Mouse (Mus musculus) embryonic fibroblast, embryonic 13.5 days (primary cell): ENCODE measurements at regions not wholly inside any gene's neighbourhood (a gene's known extent, or its start where the extent isn't known, plus 50 kb on each side); places are given as distances from the start of the nearest gene placed in this dataset.

Experiments
- CTCF ChIP-seq: IDR thresholded peaks from 2 replicates; pipeline ENCODE4 v1.5.1; 2011; ENCODE audit warnings: mild to moderate bottlenecking, control low read depth, low read length, moderate library complexity, borderline replicate concordance; ENCODE audit not compliant: insufficient read depth
- POLR2A ChIP-seq: IDR thresholded peaks from 2 replicates; pipeline ENCODE4 v1.6.1; 2011; ENCODE audit warnings: low read depth, mild to moderate bottlenecking, control low read depth, low read length, moderate library complexity

- TF ChIP-seq POLR2A (no peak), CTCF (no peak)
Observed at GRCm38 (mm10) chr13:39702621-39703020, 658.6 kb downstream of the Ofcc1 start.
